Mouse (Mus musculus) small intestine, adult 2 months (tissue): ENCODE data around the gene Trappc3l.

Experiments used
- CTCF ChIP-seq: fragments of 200-500 bp; IDR thresholded peaks from 2 replicates; pipeline ENCODE4 v1.5.1; 2012; ENCODE audit warnings: low read depth, mild to moderate bottlenecking, control low read depth, inconsistent platforms, low read length, moderate library complexity, mixed read lengths; ENCODE audit not compliant: insufficient replicate concordance, insufficient read length; ENCODE audit errors: extremely low read depth
- POLR2A ChIP-seq: fragments of 200-500 bp; IDR thresholded peaks from 2 replicates; pipeline ENCODE4 v1.6.1; 2012; ENCODE audit warnings: low read depth, mild to moderate bottlenecking, control low read depth, inconsistent platforms, low read length, moderate library complexity

- TF ChIP-seq CTCF (no peak), POLR2A (no peak)
These were observed 58.6 kb downstream of the Trappc3l start for GRCm38 (mm10) chr10:34095964-34096363.
